Mouse (Mus musculus) embryo, embryonic 11 days (tissue): ENCODE measurements around the gene Krtap10-4.
"Not testable (repeated sequence)": the region's sequence is repeated elsewhere in the genome, so short reads cannot be mapped to it uniquely, and the experiment has no call there.

Experiments used
- DNase-seq: peaks from one replicate; pipeline ENCODE4 v3.0.0-alpha.2; 2015

Gene Krtap10-4

DNA sequence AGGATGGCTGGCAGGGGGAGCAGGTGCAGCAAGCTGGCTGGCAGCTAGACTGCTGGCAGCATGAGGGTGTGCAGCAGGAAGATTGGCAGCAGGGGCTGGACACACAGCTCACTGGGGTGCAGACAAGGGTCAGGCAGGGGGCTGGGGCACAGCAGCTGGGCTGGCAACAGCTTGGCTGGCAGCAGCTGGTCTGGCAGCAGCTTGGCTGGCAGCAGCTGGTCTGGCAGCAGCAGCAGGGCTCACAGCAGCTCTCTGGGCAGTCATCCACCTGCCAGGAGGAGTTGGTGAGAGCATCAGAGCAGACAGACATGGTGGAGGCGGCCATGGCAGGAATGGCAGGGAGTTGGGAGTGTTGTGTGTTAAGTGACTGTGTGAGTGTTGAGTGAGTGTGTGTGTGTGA lies 39.0 kb downstream of the Krtap10-4 start, which contains the start of gene Gm7137:
Gene Gm7137, minus strand, starts transcription at position 325 of the 400 bp plus-strand sequence.
- not testable (repeated sequence) for DNase-seq

DNA sequence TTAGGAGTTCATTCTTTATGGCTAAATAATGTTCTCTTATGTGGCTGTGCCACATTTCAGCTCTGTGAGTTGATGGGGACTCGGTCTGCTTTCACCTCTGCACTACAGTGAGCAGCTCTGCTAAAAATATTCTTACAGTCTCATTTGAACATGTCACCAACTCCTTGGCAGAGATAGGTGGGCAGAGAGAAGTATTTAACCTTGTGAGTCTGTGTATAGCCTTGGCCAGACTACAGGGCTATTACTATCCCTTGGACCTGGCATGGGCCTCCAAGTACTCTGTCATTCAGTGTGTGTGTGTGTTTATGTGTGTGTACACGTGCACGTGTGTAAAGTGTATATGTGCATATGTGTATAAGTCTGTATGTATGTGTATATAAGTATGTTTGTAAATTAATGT lies 43.5 kb downstream of the Krtap10-4 start:
- DNase-seq = not testable (repeated sequence)

DNA sequence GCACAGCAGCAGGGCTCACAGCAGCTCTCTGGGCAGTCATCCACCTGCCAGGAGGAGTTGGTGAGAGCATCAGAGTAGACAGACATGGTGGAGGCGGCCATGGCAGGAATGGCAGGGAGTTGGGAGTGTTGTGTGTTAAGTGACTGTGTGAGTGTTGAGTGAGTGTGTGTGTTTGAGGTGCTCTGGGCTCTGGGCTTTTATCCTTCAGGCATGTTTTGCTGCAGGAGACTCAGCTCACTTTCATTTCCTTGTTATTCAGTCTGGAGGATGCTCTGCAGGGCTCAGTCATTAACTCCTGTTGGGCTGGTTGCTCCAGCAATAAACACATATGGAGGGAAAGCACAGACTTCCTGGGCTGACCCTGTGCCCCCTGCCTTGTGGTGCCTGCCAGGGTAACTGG lies 44.5 kb downstream of the Krtap10-4 start, which contains the start of gene Gm3250:
Gene Gm3250, minus strand, starts transcription at position 101 of the 400 bp plus-strand sequence.
- not testable (repeated sequence) for DNase-seq

DNA sequence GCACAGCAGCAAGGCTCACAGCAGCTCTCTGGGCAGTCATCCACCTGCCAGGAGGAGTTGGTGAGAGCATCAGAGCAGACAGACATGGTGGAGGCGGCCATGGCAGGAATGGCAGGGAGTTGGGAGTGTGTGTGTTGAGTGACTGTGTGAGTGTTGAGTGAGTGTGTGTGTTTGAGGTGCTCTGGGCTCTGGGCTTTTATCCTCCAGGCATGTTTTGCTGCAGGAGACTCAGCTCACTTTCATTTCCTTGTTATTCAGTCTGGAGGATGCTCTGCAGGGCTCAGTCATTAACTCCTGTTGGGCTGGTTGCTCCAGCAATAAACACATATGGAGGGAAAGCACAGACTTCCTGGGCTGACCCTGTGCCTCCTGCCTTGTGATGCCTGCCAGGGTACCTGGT lies 50.1 kb downstream of the Krtap10-4 start, which contains the start of gene Gm7138:
Gene Gm7138, minus strand, starts transcription at position 101 of the 400 bp plus-strand sequence.
- DNase-seq = not testable (repeated sequence)
